Mouse (Mus musculus) bone marrow, adult 2 months (tissue): ENCODE measurements at regions not wholly inside any gene's neighbourhood (a gene's known extent, or its start where the extent isn't known, plus 50 kb on each side); places are given as distances from the start of the nearest gene placed in this dataset.
"Not testable (repeated sequence)": the region's sequence is repeated elsewhere in the genome, so short reads cannot be mapped to it uniquely, and the experiment has no call there.

Experiments used
- CTCF ChIP-seq: fragments of 200-500 bp; IDR thresholded peaks from 2 replicates; pipeline ENCODE4 v1.5.1; 2011; ENCODE audit warnings: low read length, control low read depth; ENCODE audit not compliant: control insufficient read depth, insufficient read depth
- POLR2A ChIP-seq: fragments of 200-500 bp; IDR thresholded peaks from 2 replicates; pipeline ENCODE4 v1.6.1; 2011; ENCODE audit warnings: low read depth, mild to moderate bottlenecking, control low read depth, low read length, borderline replicate concordance; ENCODE audit not compliant: control insufficient read depth

DNA sequence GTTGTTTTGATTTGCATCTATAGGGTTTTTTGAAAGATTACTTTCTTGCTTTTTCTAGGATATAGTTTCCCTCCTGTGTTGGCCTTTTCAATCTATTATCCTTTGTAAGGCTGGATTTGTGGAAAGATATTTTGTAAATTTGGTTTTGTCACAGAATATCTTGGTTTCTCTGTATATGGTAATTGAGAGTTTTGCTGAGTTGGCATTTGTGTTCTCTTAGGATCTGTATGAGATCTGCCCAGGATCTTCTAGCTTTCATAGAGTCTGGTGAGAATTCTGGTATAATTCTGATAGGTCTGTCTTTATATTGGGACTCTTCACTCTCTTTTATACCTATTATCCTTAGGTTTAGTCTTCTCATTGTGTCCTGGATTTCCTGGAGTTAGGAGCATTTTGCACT lies 68.4 kb upstream of the Samd3 start:
- not testable (repeated sequence) for TF ChIP-seq CTCF, POLR2A
